Mouse (Mus musculus) heart, embryonic 10.5 days (tissue): ENCODE data around the gene Aqp1. TPM values are rescaled to one million over a fixed set of nuclear protein-coding genes. Genes with fewer than 3 reads are reported as not detected.

Source experiments
- DNase-seq: peaks from one replicate; pipeline ENCODE4 v3.0.0-alpha.2; 2017; ENCODE audit warnings: low spot score
- H3K27ac ChIP-seq: fragments of 300-500 bp; sonication (generic); 2 replicates; pipeline ENCODE4 v1.5.1; 2016; ENCODE audit warnings: mild to moderate bottlenecking
- H3K27me3 ChIP-seq: fragments of 300-500 bp; sonication (generic); 2 replicates; pipeline ENCODE4 v1.6.1; 2016; ENCODE audit warnings: mild to moderate bottlenecking; ENCODE audit not compliant: poor library complexity, insufficient read depth, severe bottlenecking
- H3K36me3 ChIP-seq: fragments of 300-500 bp; sonication (generic); 2 replicates; pipeline ENCODE4 v1.6.1; 2016; ENCODE audit warnings: mild to moderate bottlenecking, moderate library complexity
- H3K4me1 ChIP-seq: fragments of 300-500 bp; sonication (generic); 2 replicates; pipeline ENCODE4 v1.6.1; 2016; ENCODE audit warnings: mild to moderate bottlenecking
- H3K4me3 ChIP-seq: fragments of 300-500 bp; sonication (generic); 2 replicates; pipeline ENCODE4 v1.5.1; 2016; ENCODE audit warnings: mild to moderate bottlenecking, moderate library complexity
- H3K9me3 ChIP-seq: fragments of 300-500 bp; sonication (generic); 2 replicates; pipeline ENCODE4 v1.6.1; 2016; ENCODE audit warnings: mild to moderate bottlenecking, moderate library complexity
- WGBS: fragments of 180-500 bp; shearing (Covaris S2); methylation state at CpG from one replicate; pipeline ENCODE4 v1.1.7; 2016; 5-methylcytosine and 5-hydroxymethylcytosine counted together
- polyA plus RNA-seq: library from polyadenylated mRNA; unstranded; fragments of >200 nt; fragmentation: Nextera tagmentation; extraction: Ambion mirVana; gene quantifications from 2 replicates; pipeline ENCODE4 v1.2.1, GENCODE M21; 2016

The Aqp1 gene
- polyA plus RNA-seq, 1 experiment from 2014 or later, result 5.1 TPM

- WGBS, result 38% methylated on average over 6 of the region's 6 CpGs
- Histone ChIP-seq H3K27me3 (peaks cover 59% of the 10 kb centered on the region), H3K4me3 (no peak overlapping the region), H3K36me3 (no peaks in the 10 kb centered on the region), H3K4me1 (peaks cover 80% of the 10 kb centered on the region), H3K9me3 (no peaks in the 10 kb centered on the region), H3K27ac (no peak overlapping the region)
- no peak for DNase-seq
These were observed 1.8 kb downstream of the Aqp1 start for GRCm38 (mm10) chr6:55338077-55338476.

- DNase-seq, result no peak
- H3K4me3 ChIP-seq, result no peak overlapping the region
- H3K36me3 ChIP-seq, result no peaks in the 10 kb centered on the region
- peaks cover 80% of the 10 kb centered on the region for H3K4me1 ChIP-seq
- H3K27me3 ChIP-seq, result peaks cover 59% of the 10 kb centered on the region
- WGBS, result 48% methylated on average over 9 of the region's 9 CpGs
- peak overlapping the region; percentile 29; the same call in 1 of the 2 replicates for H3K27ac ChIP-seq
- H3K9me3 ChIP-seq, result no peaks in the 10 kb centered on the region
These were observed 2.9 kb downstream of the Aqp1 start for GRCm38 (mm10) chr6:55338934-55339825.

- Histone ChIP-seq H3K36me3 (no peaks in the 10 kb centered on the region), H3K4me3 (no peak overlapping the region), H3K27ac (peak overlapping the region; percentile 7; the same call in 1 of the 2 replicates), H3K9me3 (no peaks in the 10 kb centered on the region), H3K4me1 (peaks cover 58% of the 10 kb centered on the region), H3K27me3 (peaks cover 59% of the 10 kb centered on the region)
- 11% methylated on average over 5 of the region's 5 CpGs for WGBS
- no peak for DNase-seq
These were observed 5.5 kb downstream of the Aqp1 start for GRCm38 (mm10) chr6:55341688-55342087.

- no peak for DNase-seq
- H3K9me3 ChIP-seq, result no peaks in the 10 kb centered on the region
- H3K4me1 ChIP-seq, result peaks cover 52% of the 10 kb centered on the region
- H3K36me3 ChIP-seq, result no peaks in the 10 kb centered on the region
- H3K4me3 ChIP-seq, result no peak overlapping the region
- H3K27ac ChIP-seq, result no peak overlapping the region; the same call in 1 of the 2 replicates
- H3K27me3 ChIP-seq, result peaks cover 59% of the 10 kb centered on the region
- WGBS, result 70% methylated on average over 9 of the region's 9 CpGs
These were observed 6.1 kb downstream of the Aqp1 start for GRCm38 (mm10) chr6:55342328-55342727.

GRCm38 (mm10) chr6:55343446-55343845, 7.2 kb downstream of the Aqp1 start:
- peaks cover 47% of the 10 kb centered on the region for H3K27me3 ChIP-seq
- WGBS, result 82% methylated on average over 10 of the region's 10 CpGs
- H3K4me1 ChIP-seq, result peaks cover 41% of the 10 kb centered on the region
- no peak for DNase-seq
- no peaks in the 10 kb centered on the region for H3K9me3 ChIP-seq
- no peak overlapping the region for H3K4me3 ChIP-seq
- H3K27ac ChIP-seq, result peak overlapping the region; percentile 36; the same call in 1 of the 2 replicates
- H3K36me3 ChIP-seq, result no peaks in the 10 kb centered on the region

GRCm38 (mm10) chr6:55344291-55345016, 8.2 kb downstream of the Aqp1 start:
- peaks cover 45% of the 10 kb centered on the region for H3K27me3 ChIP-seq
- 57% methylated on average over 9 of the region's 9 CpGs for WGBS
- no peaks in the 10 kb centered on the region for H3K36me3 ChIP-seq
- peaks cover 31% of the 10 kb centered on the region for H3K4me1 ChIP-seq
- peak; percentile 45 for DNase-seq
- H3K4me3 ChIP-seq, result no peak overlapping the region
- H3K9me3 ChIP-seq, result no peaks in the 10 kb centered on the region
- no peak overlapping the region; the same call in 1 of the 2 replicates for H3K27ac ChIP-seq

GRCm38 (mm10) chr6:55345264-55345663, 9.0 kb downstream of the Aqp1 start:
- Histone ChIP-seq H3K4me1 (peaks cover 22% of the 10 kb centered on the region), H3K4me3 (no peak overlapping the region), H3K27me3 (peaks cover 37% of the 10 kb centered on the region), H3K36me3 (no peaks in the 10 kb centered on the region), H3K27ac (no peak overlapping the region), H3K9me3 (0 out of 2 replicates have a peak, but pooled peaks cover 2% of the 10 kb centered on the region)
- peak; percentile 66 for DNase-seq
- 89% methylated on average over 10 of the region's 10 CpGs for WGBS

- peaks cover 34% of the 10 kb centered on the region for H3K27me3 ChIP-seq
- peaks cover 10% of the 10 kb centered on the region for H3K4me1 ChIP-seq
- H3K4me3 ChIP-seq, result no peak overlapping the region
- H3K27ac ChIP-seq, result no peak overlapping the region
- 0 out of 2 replicates have a peak, but pooled peaks cover 4% of the 10 kb centered on the region for H3K9me3 ChIP-seq
- 81% methylated on average over 7 of the region's 7 CpGs for WGBS
- DNase-seq, result peak; percentile 70
- no peaks in the 10 kb centered on the region for H3K36me3 ChIP-seq
These were observed 10.3 kb downstream of the Aqp1 start for GRCm38 (mm10) chr6:55346491-55346890.

- 83% methylated on average over 5 of the region's 5 CpGs for WGBS
- Histone ChIP-seq H3K36me3 (no peaks in the 10 kb centered on the region), H3K4me3 (no peak overlapping the region), H3K4me1 (no peaks in the 10 kb centered on the region), H3K27me3 (peaks cover 27% of the 10 kb centered on the region), H3K27ac (no peak overlapping the region), H3K9me3 (0 out of 2 replicates have a peak, but pooled peaks cover 4% of the 10 kb centered on the region)
- DNase-seq, result peak; percentile 50
These were observed 11.7 kb downstream of the Aqp1 start for GRCm38 (mm10) chr6:55347711-55348571.

- WGBS, result 77% methylated on average over 4 of the region's 4 CpGs
- H3K4me1 ChIP-seq, result no peaks in the 10 kb centered on the region
- 0 out of 2 replicates have a peak, but pooled peaks cover 4% of the 10 kb centered on the region for H3K9me3 ChIP-seq
- peak; percentile 20 for DNase-seq
- no peaks in the 10 kb centered on the region for H3K36me3 ChIP-seq
- H3K27me3 ChIP-seq, result peaks cover 28% of the 10 kb centered on the region
- no peak overlapping the region for H3K27ac ChIP-seq
- H3K4me3 ChIP-seq, result no peak overlapping the region
These were observed 13.0 kb downstream of the Aqp1 start for GRCm38 (mm10) chr6:55349231-55349630.

- DNase-seq, result no peak
- Histone ChIP-seq H3K27ac (no peak overlapping the region), H3K4me1 (no peaks in the 10 kb centered on the region; the same call in 1 of the 2 replicates), H3K4me3 (no peak overlapping the region), H3K27me3 (peaks cover 40% of the 10 kb centered on the region), H3K36me3 (no peaks in the 10 kb centered on the region), H3K9me3 (0 out of 2 replicates have a peak, but pooled peaks cover 4% of the 10 kb centered on the region)
- 89% methylated on average over 6 of the region's 6 CpGs for WGBS
These were observed 14.2 kb downstream of the Aqp1 start for GRCm38 (mm10) chr6:55350383-55350952.

- WGBS, result 71% methylated on average over 7 of the region's 7 CpGs
- no peaks in the 10 kb centered on the region for H3K36me3 ChIP-seq
These were observed 15.5 kb downstream of the Aqp1 start for GRCm38 (mm10) chr6:55351712-55352111.

More at GRCm38 (mm10) chr6:55351712-55352111, 15.5 kb downstream of the Aqp1 start:
- peak; percentile 38 for DNase-seq
- H3K4me1 ChIP-seq, result peaks cover 7% of the 10 kb centered on the region
- no peak overlapping the region for H3K4me3 ChIP-seq
- 0 out of 2 replicates have a peak, but pooled peaks cover 4% of the 10 kb centered on the region for H3K9me3 ChIP-seq
- peaks cover 32% of the 10 kb centered on the region for H3K27me3 ChIP-seq
- H3K27ac ChIP-seq, result no peak overlapping the region
